Mouse (Mus musculus) adrenal gland (tissue): ENCODE measurements around the gene 4632433K11Rik.

Source experiments
- intact Hi-C: fragments of 180-260 bp; cut with DNase I; formaldehyde crosslinking; loops from one replicate; pipeline ENCODE4 v1.15.1; 2025

Gene 4632433K11Rik

GRCm38 (mm10) chr7:5083325-5084105 is 49.6 kb downstream of the 4632433K11Rik start:
- intact Hi-C loops: no loop called here
